Mouse (Mus musculus) frontal cortex, adult (tissue): ENCODE results near the gene 5730455P16Rik.
"Not testable (repeated sequence)": the region's sequence is repeated elsewhere in the genome, so short reads cannot be mapped to it uniquely, and the experiment has no call there.

Source experiments
- ATAC-seq: cut with Nextera tagmentation; 2 replicates; pipeline ENCODE4 v1.9.2; 2017; ENCODE audit warnings: mild to moderate bottlenecking, moderate library complexity, mixed read lengths; ENCODE audit not compliant: low TSS enrichment

The 5730455P16Rik gene

DNA sequence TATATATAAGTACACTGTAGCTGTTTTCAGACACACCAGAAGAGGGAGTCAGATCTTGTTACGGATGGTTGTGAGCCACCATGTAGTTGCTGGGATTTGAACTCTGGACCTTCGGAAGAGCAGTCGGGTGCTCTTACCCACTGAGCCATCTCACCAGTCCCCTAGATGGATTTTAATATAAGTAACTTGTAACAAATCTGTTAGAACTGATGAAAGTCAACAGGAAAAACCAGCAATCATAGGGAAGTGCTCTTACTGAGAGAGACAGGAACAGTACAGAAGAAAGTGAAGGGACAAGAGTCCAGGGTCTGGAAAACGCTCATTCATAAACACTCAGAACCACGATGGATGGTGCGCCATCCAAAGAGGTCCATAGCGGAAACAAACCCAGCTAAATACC lies 1.4 kb upstream of the 5730455P16Rik start:
- ATAC-seq, result not testable (repeated sequence)

DNA sequence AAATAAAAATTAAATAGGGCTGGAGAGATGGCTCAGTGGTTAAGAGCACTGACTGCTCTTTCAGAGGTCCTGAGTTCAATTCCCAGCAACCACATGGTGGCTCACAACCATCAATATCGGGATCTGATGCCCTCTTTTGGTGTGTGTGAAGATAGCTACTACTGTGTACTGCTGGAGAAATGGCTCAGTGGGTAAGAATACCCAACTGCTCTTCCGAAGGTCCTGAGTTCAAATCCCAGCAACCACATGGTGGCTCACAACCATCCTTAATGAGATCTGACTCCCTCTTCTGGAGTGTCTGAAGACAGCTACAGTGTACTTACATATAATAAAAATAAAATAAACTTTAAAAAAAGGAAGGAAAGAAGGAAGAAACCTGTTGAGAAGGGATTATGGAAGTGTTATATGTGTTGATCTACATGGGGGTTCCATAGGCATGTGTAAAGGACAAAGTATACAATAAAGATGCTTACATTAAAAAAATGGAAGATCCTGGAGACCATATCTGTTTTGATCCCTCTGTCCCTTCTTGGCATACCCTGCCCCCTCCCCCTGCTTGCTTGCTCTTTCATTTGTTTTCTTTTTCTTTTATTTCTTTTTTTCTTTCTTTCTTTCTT lies 726 bp upstream of the 5730455P16Rik start:
- ATAC-seq, result not testable (repeated sequence)

DNA sequence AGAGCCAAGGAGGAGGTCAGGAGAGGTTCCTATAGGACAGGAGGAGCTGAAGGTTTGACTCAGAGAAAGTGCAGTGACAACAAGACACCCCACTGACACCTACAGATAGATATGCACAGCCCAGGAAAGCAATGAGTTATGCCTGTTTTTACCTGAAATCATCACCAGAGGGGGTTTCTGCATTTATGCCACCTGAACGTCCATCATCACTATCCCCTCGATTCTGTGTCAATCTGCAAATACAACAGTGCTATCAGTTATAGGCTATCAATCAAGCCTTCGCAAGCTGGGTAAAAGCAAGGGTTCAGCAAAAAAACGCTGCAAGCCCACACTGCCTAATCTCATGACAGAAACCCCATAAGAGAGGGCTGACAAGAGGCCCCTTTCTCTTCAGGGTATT lies 1.2 kb downstream of the 5730455P16Rik start:
- ATAC-seq, result no peak

DNA sequence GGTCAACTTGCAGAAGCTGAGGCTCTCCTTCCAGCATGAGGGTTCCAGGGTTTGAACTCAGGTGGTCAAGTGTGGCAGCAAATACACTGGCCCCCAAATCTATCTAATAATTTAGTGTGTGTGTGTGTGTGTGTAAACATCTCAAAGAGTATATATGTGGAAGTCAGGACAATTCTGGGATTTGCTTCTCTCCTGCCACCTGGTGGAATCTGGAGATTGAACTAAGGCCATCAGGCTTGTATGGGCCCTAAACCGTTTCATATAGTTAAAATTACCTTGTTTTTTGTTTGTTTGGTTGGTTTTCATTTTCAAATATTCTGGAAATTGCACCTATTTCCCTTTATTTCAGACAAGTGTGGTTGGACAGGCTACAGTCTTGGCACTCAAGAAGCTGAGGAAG lies 8.9 kb downstream of the 5730455P16Rik start:
- no peak for ATAC-seq

DNA sequence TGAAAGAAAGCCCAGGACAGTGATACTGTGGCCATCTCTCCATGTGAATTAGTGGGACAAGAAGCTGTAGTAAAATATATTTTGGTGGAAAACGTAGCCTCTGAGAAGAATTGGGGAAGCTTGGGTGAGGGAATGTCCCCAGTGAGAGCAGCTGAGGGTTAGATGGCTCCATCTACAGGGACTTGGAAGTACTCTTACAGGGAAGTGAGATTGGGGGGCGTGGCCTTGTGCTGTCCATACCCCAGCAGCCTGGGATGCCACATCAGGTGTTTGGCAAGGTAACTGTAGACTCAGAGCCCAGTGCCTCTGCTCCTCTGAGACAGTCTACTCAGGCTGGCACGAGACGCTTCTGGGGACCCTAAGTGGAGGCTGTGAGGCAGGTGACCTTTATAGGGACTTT lies 23.0 kb downstream of the 5730455P16Rik start:
- no peak for ATAC-seq

DNA sequence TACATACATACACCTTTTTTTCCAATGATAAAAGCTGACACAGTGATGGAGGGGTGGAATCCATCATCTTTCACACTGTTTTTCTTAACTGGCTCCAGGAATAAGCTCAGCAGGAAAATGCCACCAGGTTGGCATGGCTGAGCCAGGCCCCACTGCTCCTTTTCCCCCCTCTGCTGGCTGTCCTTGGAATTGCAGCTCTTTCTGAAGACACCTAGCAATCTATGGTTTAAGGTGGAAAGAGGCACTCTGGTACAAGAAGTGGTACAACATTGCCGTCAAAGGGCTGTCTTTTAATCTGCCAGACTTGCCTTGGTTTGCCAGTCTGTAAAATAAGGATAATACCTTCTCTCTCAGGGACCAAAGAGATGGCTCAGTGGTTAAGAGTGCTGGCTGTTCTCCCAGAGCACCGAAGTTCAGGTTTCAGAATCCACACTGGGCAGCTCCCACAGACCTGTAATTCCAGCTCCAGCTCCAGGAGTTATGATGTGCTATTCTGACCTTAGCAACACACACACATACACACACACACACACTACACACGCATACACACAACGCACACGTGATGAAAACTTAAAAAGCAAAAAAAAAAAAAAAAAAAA lies 25.9 kb downstream of the 5730455P16Rik start:
- peak; percentile 85 for ATAC-seq

DNA sequence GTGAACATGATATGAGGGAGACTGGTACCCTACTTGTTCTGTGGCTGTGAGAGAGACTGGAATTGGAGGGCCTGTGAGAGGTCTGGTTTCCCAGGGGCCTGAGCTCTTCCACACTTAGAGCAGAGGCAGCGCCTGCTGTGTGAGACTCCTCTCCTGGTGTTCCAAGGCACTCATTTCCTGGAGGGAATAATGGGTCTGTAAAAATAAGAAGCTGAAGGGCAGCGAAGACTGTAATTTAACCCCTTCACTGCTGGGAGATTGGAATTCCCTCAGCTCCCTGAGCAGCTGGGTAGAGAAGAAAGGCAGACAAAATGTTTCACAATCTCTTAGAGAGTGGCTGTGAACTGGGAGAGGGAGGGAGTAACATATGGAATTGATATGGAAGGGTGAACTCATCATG lies 35.4 kb downstream of the 5730455P16Rik start:
- no peak for ATAC-seq

DNA sequence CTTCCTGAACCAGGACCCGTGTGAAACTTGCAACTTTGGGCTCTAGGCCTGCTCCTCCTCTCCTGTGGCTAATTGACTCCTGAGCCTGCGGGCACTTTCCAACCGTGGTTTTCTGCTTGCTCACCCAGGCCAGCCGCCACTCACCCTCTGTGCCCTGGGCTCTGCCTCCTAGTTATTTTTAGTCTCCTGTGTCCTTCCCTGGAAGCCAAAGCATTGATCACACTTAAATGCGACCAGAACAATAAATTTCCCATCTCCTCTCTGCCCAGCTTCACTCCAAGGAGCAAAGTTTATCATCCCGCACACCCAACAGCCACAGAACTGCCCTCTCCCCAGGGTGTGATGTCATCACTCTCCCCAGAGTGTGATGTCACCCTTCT lies 41.5 kb downstream of the 5730455P16Rik start:
- ATAC-seq, result no peak

DNA sequence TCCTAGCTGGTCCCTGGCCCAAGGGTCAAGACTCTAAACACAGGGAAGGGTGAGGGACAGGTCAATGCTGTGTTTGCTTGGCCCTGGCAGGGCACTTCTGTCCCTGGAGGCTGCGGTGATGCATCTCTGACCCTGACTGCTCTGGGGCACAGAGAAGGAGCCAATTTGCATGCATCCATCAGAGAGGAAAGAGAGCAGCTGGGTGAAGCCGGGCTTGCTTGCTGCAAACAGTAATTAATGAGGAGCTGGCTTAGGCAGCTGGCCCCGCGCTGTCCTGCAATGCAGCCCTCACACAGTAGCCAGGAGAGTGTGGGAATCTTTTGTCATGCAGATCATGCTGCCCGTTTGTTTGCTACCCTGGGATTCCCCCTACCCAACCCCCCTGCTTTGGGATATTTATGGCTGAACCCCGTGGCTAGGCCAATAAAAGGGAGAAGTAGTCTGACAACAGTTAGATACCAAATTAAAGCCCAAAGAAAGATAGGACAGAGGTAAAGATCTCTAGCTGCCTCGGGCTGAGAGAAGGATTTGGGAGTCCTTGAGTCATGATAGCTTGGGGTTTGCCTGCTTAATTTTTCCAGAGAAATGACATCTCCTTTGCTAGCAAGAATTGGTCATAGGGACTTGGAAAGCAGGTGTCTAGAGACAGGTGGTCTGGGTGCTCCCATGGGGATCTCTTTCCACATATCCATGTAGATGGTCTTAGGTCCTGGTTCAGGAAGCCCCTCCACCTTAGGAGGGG lies 42.1 kb downstream of the 5730455P16Rik start:
- no peak for ATAC-seq

DNA sequence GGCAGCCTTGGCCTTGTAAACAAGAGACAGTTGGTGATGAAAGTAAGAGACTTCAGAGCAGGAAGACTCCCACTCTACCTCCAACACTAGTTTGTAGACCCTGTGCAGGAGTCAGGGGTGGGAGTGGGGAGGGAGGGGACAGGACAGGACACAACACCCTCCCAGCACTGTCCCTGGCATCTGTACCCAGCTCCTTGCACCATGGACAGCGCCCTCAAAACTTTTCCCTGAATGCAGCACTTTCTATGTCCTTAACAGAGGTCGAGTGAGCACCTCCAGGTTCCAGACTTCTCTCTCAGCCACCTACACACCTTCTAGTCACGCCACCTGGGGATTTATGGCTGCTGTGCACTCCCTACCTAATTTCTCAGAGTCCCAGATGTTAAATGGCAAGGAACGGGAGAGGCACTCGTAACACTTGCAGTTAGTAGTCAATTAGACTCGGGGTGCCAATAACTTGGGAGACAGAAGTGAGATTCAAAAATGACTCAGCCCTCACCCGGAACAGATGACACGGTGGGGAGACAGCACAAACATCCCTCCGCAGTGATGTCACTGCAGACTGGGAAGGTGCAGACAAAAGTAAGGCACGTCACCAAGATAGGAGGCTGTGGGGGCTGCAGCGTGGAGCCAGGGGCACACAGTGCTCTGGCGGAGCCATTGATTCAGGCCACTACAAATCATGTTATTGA lies 45.0 kb downstream of the 5730455P16Rik start:
- ATAC-seq, result no peak

DNA sequence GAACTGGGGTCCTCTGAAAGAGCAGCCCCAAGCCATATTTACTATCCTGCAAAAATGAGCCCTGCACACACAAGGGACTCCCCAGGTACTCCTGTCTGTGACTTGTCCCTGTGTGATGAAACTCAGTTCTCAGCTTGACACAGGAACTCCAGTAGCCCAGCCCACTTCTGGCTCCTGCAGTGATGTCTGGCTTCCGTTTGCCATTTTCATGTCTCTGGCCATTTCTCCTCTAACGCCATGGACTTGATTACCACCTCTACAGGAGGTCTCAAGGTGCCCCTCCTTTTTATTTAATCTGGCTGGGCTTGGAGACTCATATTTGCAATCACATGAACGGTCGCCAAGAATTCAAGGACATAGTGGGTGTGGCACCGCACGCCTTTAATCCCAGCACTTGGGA lies 53.2 kb downstream of the 5730455P16Rik start:
- no peak for ATAC-seq

DNA sequence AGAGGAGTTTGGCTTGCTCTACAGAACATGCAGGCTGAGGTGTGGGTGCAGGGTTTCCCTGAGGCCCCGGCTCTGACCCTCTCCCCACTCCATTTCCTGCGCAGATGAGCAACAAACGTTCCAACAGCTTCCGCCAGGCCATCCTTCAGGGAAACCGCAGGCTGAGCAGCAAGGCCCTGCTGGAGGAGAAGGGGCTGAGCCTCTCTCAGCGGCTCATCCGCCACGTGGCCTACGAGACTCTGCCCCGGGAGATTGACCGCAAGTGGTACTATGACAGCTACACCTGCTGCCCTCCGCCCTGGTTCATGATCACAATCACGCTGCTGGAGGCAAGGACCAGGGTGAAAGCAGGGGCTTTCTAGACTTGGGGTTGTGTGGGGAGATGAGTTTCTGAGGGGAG lies 54.6 kb downstream of the 5730455P16Rik start:
- no peak for ATAC-seq

DNA sequence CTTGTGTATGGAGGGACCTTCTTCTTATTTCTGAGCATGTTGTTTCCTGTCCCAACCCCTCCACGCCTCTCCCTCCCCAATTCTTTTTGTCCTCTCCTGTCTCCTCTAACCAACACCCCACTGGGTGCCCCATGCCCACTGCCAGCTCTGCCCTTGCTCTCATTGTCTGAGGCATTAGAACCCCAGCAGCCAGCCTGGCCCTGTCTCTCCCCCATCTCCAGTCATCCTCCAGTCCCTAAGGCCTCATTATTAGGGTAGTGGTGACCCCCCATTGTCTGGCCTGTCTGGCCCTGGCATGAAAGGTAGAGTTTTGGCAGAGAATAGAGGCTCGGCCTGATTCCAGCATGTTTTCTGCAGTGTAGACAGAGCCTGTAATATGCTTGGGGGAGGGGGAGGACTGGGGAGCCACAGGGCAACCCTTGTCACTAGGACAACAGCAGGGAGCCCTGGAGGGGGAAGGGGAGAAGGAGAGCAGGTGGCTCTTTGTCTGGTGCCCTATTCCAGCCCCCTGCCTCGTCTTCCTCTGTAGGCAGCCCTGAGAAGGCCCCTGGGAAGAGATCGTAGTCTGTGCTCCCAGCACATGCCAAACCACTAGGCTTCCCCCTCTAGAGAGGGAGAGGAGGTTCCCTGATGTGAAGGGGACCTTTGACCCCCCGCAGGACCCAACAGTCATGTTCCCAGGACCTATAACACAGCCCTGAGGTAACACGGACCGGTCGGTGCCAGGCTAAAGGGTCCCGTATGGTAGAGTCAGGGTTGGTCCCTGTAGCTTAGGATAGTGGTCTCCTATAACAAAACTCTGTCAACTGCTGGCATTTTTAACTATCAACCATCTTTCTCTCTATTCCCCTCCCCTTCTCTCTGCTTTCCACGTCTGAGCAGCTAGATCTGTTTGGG lies 61.8 kb downstream of the 5730455P16Rik start:
- ATAC-seq, result no peak

DNA sequence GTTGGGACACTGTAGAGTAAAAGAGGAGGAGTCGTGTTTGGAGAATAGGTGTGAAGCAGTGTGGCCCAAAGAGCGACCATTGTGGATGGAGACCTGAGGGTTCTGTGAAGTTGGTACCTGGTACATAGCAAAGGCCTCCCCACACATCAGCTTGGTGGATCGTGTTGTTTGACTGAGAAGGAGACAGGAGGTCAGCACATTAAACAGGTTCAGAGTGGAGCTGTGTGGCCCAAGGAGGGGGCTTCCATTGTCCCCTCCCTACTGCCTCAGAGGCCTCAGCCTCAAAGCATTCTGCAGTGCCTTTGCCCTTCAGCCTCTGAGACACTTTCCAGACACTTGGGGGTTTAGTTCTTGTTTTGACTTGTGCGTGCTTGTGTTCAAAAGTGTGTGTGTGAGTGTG lies 63.9 kb downstream of the 5730455P16Rik start:
- no peak for ATAC-seq

DNA sequence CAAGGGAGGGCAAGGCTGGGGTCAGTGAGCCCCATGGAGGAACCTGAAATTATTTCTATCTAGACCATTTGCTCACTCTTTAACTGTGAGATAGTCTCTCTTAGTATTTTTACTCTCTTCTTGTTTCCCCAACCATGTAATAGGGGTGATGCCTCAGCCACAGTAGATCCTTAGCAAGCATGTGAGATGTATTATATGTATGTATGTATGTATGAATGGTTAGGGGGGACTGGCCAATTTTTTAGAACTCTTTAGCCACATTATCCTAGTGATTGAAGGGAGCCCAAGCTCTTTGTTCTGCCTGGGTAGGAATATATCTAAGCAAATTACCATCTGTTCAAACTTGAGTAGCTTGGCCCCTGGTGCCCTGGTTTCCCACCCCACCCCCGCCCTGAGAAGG lies 64.4 kb downstream of the 5730455P16Rik start:
- ATAC-seq, result no peak

DNA sequence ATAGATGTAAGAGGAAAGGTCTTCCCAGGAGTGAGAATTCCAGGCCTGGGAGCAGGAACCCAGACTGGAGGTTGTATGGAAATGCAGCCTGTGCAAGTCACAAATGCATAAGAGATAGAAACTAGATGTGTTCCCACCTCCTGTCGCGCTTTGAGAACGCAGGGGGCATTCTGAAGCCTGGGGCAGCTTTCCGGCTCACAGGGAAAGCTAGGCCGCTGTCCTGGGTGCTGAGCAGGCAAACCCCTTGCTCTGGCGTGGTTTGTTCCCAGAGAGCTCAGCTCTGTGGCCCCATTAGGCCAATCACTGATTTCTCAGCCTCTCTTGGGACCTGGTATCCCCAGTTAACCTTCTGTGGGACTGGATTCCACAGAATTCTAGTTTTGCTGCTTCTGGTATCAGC lies 65.3 kb downstream of the 5730455P16Rik start:
- ATAC-seq, result no peak

DNA sequence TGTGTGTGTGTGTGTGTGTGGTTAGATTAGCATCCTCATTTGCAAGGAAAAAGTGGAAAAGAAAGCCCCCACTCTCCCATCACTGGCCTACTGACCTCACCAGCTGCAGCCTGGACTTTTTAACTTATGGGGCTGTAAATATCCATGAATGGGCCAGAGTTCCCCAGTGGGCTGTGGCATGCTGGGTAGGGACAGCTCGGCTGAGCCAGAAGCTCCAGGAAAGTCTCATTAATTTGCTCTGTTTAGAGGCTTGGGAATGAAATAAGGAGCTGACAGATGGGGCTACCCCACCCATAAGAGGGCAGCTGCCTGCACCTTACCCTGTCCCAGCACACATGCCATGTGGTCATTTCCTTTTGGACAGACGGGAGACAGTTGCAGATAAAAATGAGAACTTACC lies 65.8 kb downstream of the 5730455P16Rik start:
- ATAC-seq, result no peak

DNA sequence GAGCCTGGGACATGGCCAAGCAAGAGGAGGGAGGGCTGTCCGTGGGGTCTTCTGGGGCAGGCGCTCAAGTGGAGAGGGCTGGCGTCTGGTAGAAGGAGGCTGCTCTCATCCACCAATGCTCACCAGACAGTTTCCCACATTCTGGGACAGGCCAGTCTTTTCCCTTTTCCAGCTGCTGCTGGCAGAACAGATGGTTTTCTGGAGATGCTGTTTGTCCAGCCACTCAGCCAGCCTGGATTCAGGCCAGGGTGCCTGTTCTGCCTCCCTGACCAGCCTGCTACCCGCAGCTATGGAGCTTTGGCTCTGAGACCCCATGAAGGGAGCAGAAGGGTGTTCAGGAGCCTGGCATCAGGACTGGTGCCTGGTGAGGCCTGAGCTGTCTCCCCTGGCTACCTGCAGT lies 66.6 kb downstream of the 5730455P16Rik start:
- ATAC-seq, result no peak
